Mouse (Mus musculus): ENCODE data around the gene Eras.
"Not testable (repeated sequence)": the region's sequence is repeated elsewhere in the genome, so short reads cannot be mapped to it uniquely, and the experiment has no call there.

Eras gene

DNA sequence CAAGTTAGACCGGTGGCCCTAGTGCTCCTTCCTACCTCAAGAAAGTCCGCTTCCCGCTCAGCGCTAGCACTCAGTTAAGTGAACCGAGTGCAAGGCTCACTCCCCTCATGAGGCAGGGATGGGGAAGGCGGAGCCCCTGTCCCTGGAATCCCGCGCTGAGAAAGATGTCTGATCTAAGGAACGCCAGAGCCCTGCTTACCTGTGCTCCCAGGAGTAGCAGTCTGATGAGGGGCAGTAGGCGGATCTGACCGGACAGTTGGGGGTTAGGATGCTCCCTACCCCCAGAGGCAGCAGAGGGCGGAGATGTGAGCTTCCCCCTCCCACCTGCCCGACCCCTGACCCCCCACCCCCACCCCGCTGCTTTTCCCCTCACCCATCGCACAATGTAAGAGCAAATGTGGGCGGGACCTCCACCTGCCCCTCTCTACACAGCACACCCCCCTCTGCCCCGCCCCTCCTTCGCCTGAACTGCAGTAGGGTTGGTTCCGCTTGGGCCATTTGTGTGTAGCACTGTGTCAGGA is at the start of gene Eras:
Gene Eras, minus strand, starts transcription at position 338 of the 521 bp plus-strand sequence.
- in situ Hi-C loops (cut with MboI, MseI) = no loop called here

- in situ Hi-C loops (cut with MboI, MseI) = no loop called here
Observed at GRCm38 (mm10) chrX:7977892-7978291, 49.5 kb upstream of the Eras start, which contains the start of gene Gata1. Gata1 (minus strand) TSS chrX:7978071.

GRCm38 (mm10) chrX:7971292-7971691 is 42.9 kb upstream of the Eras start:
- in situ Hi-C loops (cut with MboI, MseI) = no loop called here

- in situ Hi-C loops (cut with MboI, MseI) = no loop called here
Observed at GRCm38 (mm10) chrX:7968899-7969298, 40.5 kb upstream of the Eras start.

- in situ Hi-C loops (cut with MboI, MseI) = no loop called here
Observed at GRCm38 (mm10) chrX:7968226-7968625, 39.8 kb upstream of the Eras start.

GRCm38 (mm10) chrX:7967596-7968201 is 39.3 kb upstream of the Eras start:
- in situ Hi-C loops (cut with MboI, MseI) = no loop called here

DNA sequence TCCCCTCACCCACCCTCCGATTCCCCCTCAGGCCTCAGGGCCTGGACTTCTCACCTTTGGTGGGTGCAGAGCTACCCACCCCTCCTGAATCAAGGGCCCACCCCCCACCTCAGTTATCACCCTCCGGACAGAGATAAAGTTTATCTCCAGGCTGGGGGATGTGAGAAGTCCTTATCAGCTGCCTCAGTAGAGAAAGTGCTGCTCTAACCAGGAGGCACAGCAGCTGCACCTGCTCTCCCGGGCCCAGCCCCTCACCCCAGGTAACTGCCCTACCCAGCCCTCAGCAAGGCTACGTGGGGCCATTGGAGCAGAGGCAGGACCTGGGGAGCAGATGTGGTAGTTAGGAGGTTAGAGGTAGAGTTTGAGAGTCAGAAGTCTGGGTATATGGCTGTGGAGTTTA is 37.8 kb upstream of the Eras start:
- in situ Hi-C loops (cut with MboI, MseI) = no loop called here

- in situ Hi-C loops (cut with MboI, MseI) = no loop called here
Observed at GRCm38 (mm10) chrX:7963829-7964626, 35.6 kb upstream of the Eras start.

- in situ Hi-C loops (cut with MboI, MseI) = no loop called here
Observed at GRCm38 (mm10) chrX:7958868-7959267, 30.5 kb upstream of the Eras start.

DNA sequence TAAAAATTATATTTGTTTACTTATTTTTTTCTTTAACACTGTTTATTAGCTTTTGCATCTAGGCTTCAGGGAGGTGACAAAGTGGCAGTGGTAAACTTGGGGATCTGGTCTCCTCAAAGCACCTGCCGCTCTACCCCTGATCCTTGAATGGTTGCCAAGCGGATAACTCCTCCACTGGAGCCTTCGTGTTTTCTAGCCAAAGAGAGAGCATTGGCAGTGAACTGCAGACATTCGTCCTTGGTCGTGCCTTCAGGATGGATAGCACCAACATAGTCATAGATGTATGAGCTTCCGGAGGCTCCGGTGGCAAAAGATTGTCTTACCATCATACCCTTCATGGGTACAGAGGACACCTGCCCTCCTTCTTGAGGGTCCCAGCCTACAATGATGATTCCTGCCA is 21.7 kb upstream of the Eras start:
- in situ Hi-C loops (cut with MboI, MseI) = no loop called here

GRCm38 (mm10) chrX:7947900-7948492 is 19.6 kb upstream of the Eras start:
- in situ Hi-C loops (cut with MboI, MseI) = no loop called here

GRCm38 (mm10) chrX:7947108-7947899 is 18.9 kb upstream of the Eras start, which contains the start of gene Hdac6:
Hdac6 (minus strand) TSS chrX:7947889.
- in situ Hi-C loops (cut with MboI, MseI) = no loop called here

- in situ Hi-C loops (cut with MboI, MseI) = no loop called here
Observed at GRCm38 (mm10) chrX:7945618-7946017, 17.2 kb upstream of the Eras start.

GRCm38 (mm10) chrX:7937667-7938066 is 9.3 kb upstream of the Eras start:
- in situ Hi-C loops (cut with MboI, MseI) = no loop called here

DNA sequence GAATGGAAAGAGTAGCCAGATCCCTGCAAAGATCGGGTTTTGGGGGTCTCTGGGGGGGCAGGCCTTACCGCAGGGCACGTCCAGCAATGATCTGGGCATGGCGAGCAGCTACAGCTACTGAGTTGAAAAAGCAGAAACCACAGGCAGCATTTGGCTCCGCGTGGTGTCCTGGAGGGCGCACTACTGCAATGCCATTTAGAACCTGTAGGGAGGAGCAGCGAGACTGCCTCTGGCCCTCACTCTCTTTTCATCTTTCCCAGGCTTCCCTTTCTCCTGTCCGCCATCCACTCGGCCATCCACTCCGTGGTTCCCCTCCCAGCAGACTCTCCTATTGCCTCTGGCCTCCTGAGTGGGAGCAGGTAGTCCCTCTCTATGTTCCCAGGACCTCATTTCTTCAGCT is 8.5 kb upstream of the Eras start:
- in situ Hi-C loops (cut with MboI, MseI) = no loop called here

DNA sequence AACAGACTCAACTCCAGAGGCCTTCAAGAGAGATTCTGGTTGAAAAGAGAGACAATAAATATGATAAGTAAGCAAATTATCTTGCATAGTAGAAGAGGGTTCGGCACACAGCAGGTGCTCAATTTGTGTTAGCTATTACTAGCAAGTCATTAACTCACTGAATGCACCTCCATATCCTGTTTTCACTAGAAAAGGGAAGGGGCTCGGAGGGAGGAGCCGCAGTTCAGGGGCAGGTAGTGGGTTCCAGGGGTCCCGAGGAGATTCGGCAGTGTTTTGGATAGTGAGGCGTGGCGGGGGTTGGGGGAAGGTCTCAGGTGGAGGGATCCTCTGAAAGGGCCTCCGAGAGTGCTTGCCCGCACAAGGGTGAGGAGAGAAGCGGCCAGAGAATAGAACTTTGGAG is 1.3 kb downstream of the Eras start:
- in situ Hi-C loops (cut with MboI, MseI) = no loop called here

- in situ Hi-C loops (cut with MboI, MseI) = no loop called here
Observed at GRCm38 (mm10) chrX:7926266-7926665, 2.1 kb downstream of the Eras start.

- in situ Hi-C loops (cut with MboI, MseI) = no loop called here
Observed at GRCm38 (mm10) chrX:7922032-7922431, 6.4 kb downstream of the Eras start.

DNA sequence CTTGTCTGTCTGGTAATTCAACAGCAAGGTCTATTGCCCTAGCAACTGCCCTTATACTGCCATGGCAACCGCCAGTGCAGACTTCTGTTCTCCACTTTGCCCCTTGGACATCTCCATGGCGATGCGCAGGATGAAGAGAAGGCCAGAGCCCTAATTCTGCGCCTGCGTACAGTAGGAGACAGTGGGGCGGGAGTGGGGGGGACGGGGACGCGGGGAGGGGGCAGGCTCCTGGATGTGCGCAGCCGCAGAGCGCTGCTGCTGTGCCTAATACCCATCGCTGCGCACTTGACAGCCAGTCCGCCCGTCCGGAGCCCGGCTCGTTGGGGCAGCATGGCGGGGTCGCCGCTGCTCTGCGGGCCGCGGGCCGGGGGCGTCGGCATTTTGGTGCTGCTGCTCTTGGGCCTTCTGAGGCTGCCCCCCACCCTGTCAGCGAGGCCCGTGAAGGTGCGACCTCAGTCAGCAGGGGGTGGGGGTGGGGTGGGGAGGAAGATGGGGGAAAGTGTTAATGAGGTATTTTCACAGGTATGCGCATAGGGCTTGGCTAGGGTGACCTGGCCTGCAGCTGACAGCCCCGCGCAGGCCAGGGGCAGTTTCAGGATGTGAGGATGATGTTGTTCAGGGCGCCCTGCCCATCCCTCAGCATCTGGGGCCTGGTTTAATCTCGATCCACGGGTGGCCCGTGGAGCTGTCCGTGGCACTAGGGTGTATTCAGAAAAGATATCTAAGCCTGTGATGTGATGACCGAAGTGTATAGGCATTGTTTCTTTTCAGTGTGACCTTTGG is 8.6 kb downstream of the Eras start, which contains the start of gene Pcsk1n:
Gene Pcsk1n, plus strand, starts transcription at position 222 of the 783 bp plus-strand sequence.
- in situ Hi-C loops (cut with MboI, MseI) = no loop called here

DNA sequence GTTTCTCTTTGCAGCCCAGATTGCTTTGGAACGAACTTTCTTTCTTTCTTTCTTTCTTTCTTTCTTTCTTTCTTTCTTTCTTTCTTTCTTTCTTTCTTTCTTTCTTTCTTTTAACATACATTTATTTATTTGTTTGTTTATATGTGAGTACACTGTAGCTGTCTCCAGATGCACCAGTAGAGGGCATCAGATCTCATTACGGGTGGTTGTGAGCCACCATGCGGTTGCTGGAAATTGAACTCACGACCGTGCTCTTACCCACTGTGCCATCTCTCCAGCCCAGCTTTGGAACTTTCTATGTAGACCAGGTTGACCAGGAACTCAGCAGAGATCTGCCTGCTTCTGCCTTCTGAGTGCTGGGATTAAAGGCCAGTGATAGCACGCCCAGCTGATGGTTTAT is 10.4 kb downstream of the Eras start:
- in situ Hi-C loops (cut with MboI, MseI) = not testable (repeated sequence)

DNA sequence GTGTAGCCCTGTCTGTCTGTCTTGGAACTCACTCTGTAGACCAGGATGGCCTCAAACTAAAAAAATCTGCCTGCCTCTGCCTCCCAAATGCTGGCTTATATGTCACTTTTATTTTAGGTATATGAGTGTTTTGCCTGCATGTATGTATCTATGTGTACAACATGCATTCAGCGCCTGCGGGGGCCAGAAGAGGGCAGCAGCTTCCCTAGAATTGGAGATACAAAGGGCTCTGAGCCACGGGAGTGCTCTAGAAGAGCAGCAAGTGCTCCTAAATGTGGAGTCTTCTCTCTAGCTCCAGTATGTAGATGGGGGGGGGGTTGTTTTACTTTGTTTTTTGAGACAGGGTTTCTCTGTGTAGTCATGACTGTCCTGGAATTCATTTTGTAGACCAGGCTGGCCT is 12.7 kb downstream of the Eras start:
- in situ Hi-C loops (cut with MboI, MseI) = not testable (repeated sequence)

Data from regulatory T cell (primary cell).